Mouse (Mus musculus) hindbrain, embryonic 16.5 days (tissue): Measurements from ENCODE around the gene Hpdl. TPM values are rescaled to one million over a fixed set of nuclear protein-coding genes. Genes with fewer than 3 reads are reported as not detected.

ENCODE experiments used
- ATAC-seq: fragments of 200-750 bp; cut with Nextera tagmentation; 2 replicates; pipeline ENCODE4 v1.8.0; 2017; ENCODE audit warnings: moderate TSS enrichment, moderate library complexity
- H3K27ac ChIP-seq: fragments of 300-500 bp; sonication (generic); 2 replicates; pipeline ENCODE4 v1.5.1; 2014; ENCODE audit warnings: low read depth, mild to moderate bottlenecking, control low read depth, low read length, moderate library complexity
- H3K27me3 ChIP-seq: fragments of 300-500 bp; sonication (generic); replicated peaks from 2 replicates; pipeline ENCODE4 v1.6.1; 2014; ENCODE audit warnings: low read length; ENCODE audit not compliant: control insufficient read depth, insufficient read depth
- H3K36me3 ChIP-seq: fragments of 300-500 bp; sonication (generic); 2 replicates; pipeline ENCODE4 v1.6.1; 2014; ENCODE audit warnings: mild to moderate bottlenecking, low read length, moderate library complexity, mixed read lengths; ENCODE audit not compliant: control insufficient read depth, insufficient read depth
- H3K4me1 ChIP-seq: fragments of 300-500 bp; sonication (generic); 2 replicates; pipeline ENCODE4 v1.6.1; 2014; ENCODE audit warnings: low read depth, low read length; ENCODE audit not compliant: control insufficient read depth, insufficient read depth
- H3K4me2 ChIP-seq: fragments of 300-500 bp; sonication (generic); 2 replicates; pipeline ENCODE4 v1.6.1; 2014; ENCODE audit warnings: mild to moderate bottlenecking, low read length, control low read depth, moderate library complexity
- H3K4me3 ChIP-seq: fragments of 300-500 bp; sonication (generic); 2 replicates; pipeline ENCODE4 v1.5.1; 2014; ENCODE audit warnings: mild to moderate bottlenecking, low read length, control low read depth, moderate library complexity
- H3K9ac ChIP-seq: fragments of 300-500 bp; sonication (generic); 2 replicates; pipeline ENCODE4 v1.6.1; 2014; ENCODE audit warnings: low read depth, mild to moderate bottlenecking, control low read depth, low read length, moderate library complexity
- H3K9me3 ChIP-seq: fragments of 300-500 bp; sonication (generic); 2 replicates; pipeline ENCODE4 v1.6.1; 2014; ENCODE audit warnings: mild to moderate bottlenecking, low read length, moderate library complexity; ENCODE audit not compliant: control insufficient read depth
- WGBS: fragments of 180-500 bp; shearing (Covaris S2); extraction: QIAGEN DNeasy Blood & Tissue Kit; methylation state at CpG from one replicate; pipeline ENCODE4 v1.1.7; 2014; 5-methylcytosine and 5-hydroxymethylcytosine counted together
- polyA plus RNA-seq: library from polyadenylated mRNA; unstranded; fragments of >200 nt; fragmentation: Nextera tagmentation; extraction: Ambion mirVana; gene quantifications from 2 replicates; pipeline ENCODE4 v1.2.1, GENCODE M21; 2015

Hpdl gene
- polyA plus RNA-seq, 1 experiment from 2014 or later, result 2.3 TPM

DNA sequence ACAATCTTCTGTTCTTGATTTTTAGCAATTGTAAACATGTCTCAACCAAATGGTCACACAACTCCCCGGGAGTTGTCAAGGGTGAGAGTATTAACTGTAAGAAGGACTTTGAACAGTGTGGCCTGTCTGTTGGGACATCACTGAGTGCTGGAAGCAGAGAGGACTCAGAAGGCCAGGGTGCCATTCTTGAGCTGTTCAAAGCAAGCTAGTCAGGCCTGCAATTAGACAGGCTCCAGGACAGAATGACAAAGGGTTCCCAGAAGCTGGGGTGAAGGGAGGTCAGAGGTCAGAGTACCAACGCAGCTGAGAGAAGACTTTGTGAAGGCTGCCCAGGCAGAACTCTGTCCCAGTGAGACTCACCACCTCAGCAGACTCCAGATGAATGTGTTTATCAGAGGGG is 17.5 kb upstream of the Hpdl start:
- 23% methylated on average over 2 of the region's 2 CpGs for WGBS
- no peaks in the 10 kb centered on the region for H3K9me3 ChIP-seq
- no peak for ATAC-seq
- no peak overlapping the region for H3K4me3 ChIP-seq
- H3K27ac ChIP-seq, result no peak overlapping the region
- H3K4me2 ChIP-seq, result no peak overlapping the region
- H3K27me3 ChIP-seq, result no peaks in the 10 kb centered on the region
- H3K9ac ChIP-seq, result no peak overlapping the region
- H3K4me1 ChIP-seq, result no peaks in the 10 kb centered on the region
- no peaks in the 10 kb centered on the region for H3K36me3 ChIP-seq

DNA sequence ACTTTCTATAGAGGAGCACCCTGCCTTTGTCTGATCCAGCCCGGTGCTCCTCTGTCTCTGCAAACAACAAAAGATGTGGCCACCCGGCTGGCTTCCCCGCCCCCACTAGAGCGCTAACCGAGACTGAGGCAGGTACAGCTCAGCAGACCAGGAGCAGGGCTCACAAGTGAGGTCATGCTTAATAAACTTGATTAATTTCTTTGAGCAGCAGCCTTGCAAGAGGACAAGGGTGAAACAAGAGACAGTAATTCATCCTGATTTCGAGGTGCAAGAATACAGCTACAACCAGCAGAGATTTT is 8.5 kb upstream of the Hpdl start:
- WGBS, result 7% methylated on average over 6 of the region's 6 CpGs
- H3K36me3 ChIP-seq, result no peaks in the 10 kb centered on the region
- no peak overlapping the region for H3K4me3 ChIP-seq
- H3K27me3 ChIP-seq, result no peaks in the 10 kb centered on the region
- H3K4me1 ChIP-seq, result peaks cover 11% of the 10 kb centered on the region
- H3K9ac ChIP-seq, result no peak overlapping the region
- no peak overlapping the region for H3K4me2 ChIP-seq
- ATAC-seq, result peak; percentile 45
- H3K9me3 ChIP-seq, result no peaks in the 10 kb centered on the region
- H3K27ac ChIP-seq, result peak overlapping the region; percentile 36; the same call in 1 of the 2 replicates

DNA sequence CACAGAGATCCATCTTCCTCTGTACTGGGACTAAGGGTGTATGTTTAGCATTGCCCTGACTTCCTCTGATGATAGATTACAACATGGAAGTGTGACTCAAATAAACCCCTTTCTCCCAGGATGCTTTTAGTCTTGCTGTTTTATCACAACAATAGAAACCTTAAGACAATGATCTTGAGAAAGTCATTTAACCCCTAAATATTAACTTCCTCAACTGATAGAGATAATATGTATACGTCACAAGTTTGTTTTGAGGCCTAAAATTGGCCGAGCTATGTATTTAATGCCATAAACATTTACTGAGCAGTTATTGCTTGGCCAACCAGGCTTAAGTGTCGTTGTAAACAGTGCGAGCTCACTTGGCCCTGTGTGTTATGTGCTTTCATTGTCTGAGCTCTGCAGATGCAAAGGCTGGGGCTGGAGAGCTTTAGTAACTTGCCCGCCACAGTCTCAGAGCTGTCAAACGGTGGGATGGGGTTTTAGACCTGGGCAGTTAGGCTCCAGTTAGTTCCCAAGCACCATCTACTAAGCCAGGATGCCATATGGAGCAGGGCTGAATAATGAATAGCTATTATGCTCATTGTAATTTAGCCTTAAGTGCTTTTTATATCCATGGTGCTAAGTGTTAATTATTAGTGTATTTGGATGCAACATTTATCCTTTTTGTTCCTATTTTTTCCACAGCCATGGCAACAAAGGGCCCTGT is 8.0 kb upstream of the Hpdl start:
- H3K9me3 ChIP-seq, result no peaks in the 10 kb centered on the region
- no peaks in the 10 kb centered on the region for H3K36me3 ChIP-seq
- H3K27me3 ChIP-seq, result no peaks in the 10 kb centered on the region
- no peak overlapping the region for H3K9ac ChIP-seq
- ATAC-seq, result no peak
- H3K4me3 ChIP-seq, result no peak overlapping the region
- no peak overlapping the region for H3K4me2 ChIP-seq
- peaks cover 11% of the 10 kb centered on the region for H3K4me1 ChIP-seq
- 25% methylated on average over 6 of the region's 6 CpGs for WGBS
- peak overlapping the region; percentile 36; the same call in 1 of the 2 replicates for H3K27ac ChIP-seq

DNA sequence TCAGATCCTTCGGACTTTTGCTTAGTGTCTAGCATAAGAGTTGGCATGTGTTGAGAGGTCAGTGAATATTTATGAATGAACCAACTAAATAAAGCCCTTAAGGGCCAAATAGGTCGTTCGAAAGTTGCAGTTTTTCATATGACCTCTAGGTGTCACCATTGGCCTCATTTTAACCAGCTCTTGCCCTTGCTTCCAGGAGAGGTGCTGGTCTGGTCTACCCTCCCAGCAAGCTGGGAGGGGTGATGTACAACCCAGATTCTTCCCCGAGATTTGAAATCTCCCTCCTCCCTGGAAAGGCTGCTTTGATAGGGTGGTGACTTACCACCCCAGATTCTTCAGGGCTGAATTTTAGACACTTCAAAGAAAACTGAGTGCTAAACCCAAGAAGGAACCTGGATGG is 6.3 kb upstream of the Hpdl start:
- ATAC-seq, result peak; percentile 36; the same call in 1 of the 2 replicates
- Histone ChIP-seq H3K9ac (peak overlapping the region; percentile 19; the same call in 1 of the 2 replicates), H3K27ac (no peak overlapping the region), H3K27me3 (no peaks in the 10 kb centered on the region), H3K9me3 (no peaks in the 10 kb centered on the region), H3K4me3 (no peak overlapping the region), H3K36me3 (no peaks in the 10 kb centered on the region), H3K4me1 (peaks cover 11% of the 10 kb centered on the region), H3K4me2 (no peak overlapping the region)
- 2% methylated on average over 4 of the region's 4 CpGs for WGBS

DNA sequence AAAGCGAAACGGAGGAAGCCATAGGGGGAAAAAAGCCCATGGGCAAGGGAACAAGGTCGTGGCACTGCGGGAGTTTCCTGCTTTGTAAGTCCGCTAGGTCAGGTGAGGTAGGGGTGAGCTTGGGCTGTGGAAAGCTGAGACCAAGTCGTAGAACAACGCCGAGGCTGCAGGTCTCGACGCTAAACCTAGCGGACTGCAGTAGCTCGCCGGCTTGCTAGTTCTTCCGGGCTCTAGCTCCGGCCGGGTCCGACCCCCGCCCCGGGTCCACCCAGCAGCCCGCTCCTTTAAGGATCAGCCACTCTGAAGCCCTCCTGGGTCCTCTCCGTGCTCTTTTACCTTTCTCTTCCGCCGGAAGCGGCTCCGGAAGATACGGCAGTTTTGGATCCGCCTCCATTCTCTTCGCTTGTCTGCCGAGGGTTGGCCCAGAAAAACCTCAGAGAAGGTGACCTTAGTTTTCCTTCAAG is 3.1 kb upstream of the Hpdl start:
- H3K9me3 ChIP-seq, result no peaks in the 10 kb centered on the region
- peaks cover 13% of the 10 kb centered on the region for H3K27me3 ChIP-seq
- WGBS, result 3% methylated on average over 29 of the region's 29 CpGs
- H3K4me3 ChIP-seq, result peak overlapping the region; percentile 54
- ATAC-seq, result peak; percentile 81
- peak overlapping the region; percentile 66 for H3K4me2 ChIP-seq
- peak overlapping the region; percentile 79 for H3K27ac ChIP-seq
- H3K9ac ChIP-seq, result peak overlapping the region; percentile 71
- H3K36me3 ChIP-seq, result no peaks in the 10 kb centered on the region
- peaks cover 19% of the 10 kb centered on the region for H3K4me1 ChIP-seq

DNA sequence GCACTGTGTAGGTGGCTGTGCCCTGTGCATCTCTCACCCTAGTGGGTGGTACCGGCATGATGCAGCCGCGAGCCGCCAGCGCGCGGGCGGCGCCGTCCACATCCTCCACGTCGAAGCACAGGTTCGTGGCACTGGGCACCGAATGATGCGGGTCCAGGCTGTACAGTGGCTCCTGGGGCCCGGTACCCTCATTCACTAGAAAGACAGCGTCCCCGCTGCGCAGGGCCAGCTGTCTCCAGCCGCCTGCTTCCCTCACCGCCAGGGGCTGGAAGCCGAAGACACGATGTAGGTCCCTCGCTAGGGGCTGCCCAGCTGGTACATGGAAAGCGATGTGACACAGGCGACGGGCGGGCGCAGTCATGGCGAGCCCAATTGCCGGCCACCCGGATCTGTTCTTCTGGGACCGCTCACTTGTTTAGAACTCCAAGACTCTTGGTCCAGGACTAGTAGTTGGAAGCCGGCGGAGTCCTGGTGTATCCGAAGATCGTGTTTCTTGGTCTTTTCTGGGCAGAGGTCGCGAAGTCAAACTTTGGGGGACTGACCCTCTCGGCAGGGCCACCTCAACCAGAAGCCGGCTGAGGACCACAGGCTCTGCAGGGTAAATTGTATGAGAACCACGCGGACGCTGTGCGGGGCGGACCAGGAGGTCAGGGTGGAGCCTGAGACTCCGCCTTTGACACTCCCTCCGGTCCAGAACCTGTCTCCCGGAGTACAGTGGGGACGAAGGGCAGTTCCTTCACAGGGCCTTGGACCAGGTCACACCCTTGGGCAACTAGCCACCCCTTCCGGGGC is 409 bp downstream of the Hpdl start:
- peak overlapping the region; percentile 93 for H3K4me2 ChIP-seq
- peak; percentile 53 for ATAC-seq
- H3K9ac ChIP-seq, result peak overlapping the region; percentile 67
- H3K27ac ChIP-seq, result no peak overlapping the region
- H3K36me3 ChIP-seq, result no peaks in the 10 kb centered on the region
- H3K4me1 ChIP-seq, result peaks cover 17% of the 10 kb centered on the region
- peaks cover 13% of the 10 kb centered on the region for H3K27me3 ChIP-seq
- no peaks in the 10 kb centered on the region for H3K9me3 ChIP-seq
- under 1% methylated on average over 46 of the region's 51 CpGs for WGBS
- peak overlapping the region; percentile 49 for H3K4me3 ChIP-seq

DNA sequence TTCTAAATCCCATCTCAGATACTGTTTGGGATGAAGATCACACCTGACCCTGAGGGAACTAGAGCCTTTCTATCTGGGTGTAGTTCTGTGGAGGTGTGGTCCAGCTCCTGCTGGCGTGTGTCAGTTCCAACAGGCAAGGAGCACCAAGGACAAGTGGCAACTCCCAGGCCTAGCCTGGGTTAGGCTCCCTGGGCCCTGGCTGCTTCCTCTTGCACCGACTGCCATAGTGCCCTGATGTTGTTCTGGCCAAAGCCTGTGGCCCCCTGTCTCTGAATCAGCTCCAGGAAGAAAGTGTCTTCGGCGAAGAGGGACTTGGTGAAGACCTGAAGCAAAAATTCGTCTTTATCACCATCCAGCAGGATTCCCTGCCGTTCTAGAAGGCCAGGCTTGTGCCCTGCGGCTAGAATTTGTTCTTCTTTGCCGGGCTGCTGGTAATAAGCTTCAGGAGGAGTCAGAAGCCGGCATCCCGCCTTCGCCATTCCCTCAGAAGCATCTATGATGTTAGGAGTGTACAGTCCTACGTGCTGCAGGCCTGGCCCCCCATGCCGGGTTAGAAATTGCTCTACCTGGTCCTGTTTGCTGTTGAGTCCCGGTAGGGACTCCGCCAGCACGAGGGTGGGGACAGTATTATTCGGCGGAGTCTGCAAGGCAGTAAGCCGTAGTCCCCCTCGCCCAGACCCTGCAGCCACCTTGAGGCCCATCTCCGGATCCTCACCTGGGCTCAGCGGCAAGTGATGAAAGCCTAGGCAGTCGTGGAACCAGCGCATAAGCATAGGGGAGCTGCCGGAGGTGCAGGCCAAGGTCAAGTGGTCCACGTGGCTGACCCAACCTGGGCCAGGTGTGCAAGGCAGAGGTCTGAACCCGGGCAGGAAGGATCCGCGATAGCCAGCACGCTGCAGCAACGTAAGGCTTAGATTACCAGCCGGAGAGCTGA is 1.3 kb downstream of the Hpdl start:
- H3K4me3 ChIP-seq, result peak overlapping the region; percentile 49
- WGBS, result 24% methylated on average over 32 of the region's 32 CpGs
- H3K27me3 ChIP-seq, result peaks cover 13% of the 10 kb centered on the region
- H3K27ac ChIP-seq, result no peak overlapping the region
- H3K4me2 ChIP-seq, result peak overlapping the region; percentile 93
- no peaks in the 10 kb centered on the region for H3K36me3 ChIP-seq
- H3K9ac ChIP-seq, result peak overlapping the region; percentile 67
- no peaks in the 10 kb centered on the region for H3K9me3 ChIP-seq
- peak; percentile 3; the same call in 1 of the 2 replicates for ATAC-seq
- H3K4me1 ChIP-seq, result peaks cover 14% of the 10 kb centered on the region

DNA sequence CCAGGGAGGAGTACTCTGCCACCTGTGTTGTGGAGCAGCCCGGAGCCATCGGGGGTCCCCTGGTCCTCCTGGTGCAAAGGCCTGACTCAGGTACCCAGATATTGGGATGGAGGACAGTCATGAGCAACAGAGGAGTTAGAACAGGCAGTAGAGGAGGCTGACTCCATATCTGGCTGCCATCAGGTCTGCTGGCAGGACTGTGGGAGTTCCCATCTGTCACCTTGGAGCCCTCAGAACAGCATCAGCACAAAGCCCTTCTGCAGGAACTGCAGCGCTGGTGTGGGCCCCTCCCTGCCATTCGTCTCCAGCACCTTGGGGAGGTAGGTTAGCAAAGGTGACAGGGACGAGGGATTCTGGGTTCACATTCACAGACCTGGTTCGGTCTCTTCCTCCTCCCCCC is 4.0 kb downstream of the Hpdl start:
- Histone ChIP-seq H3K4me2 (no peak overlapping the region), H3K4me1 (peaks cover 11% of the 10 kb centered on the region), H3K27me3 (peaks cover 13% of the 10 kb centered on the region), H3K36me3 (no peaks in the 10 kb centered on the region), H3K4me3 (no peak overlapping the region), H3K9me3 (no peaks in the 10 kb centered on the region), H3K9ac (no peak overlapping the region), H3K27ac (no peak overlapping the region)
- WGBS, result 85% methylated on average over 6 of the region's 6 CpGs
- no peak for ATAC-seq
